In genomic region chr13:68768588-68768987, GRCm38 (mm10) we compare ENCODE assay signal across 15 mouse cellular contexts.
"Had no signal": no experiment of that assay in that cellular context is flagged by ENCODE, and none has a peak within 500 bp of the region (broad histone marks: within the 10 kb centered on the region; RNA-seq: fewer than 3 reads in every experiment).

No protein-coding gene starts in this region.

- DNase-seq: liver, embryonic 13.5 days; liver, postnatal 0 days; right cerebral cortex, postnatal 25 days; right cerebral cortex, postnatal 4 days; spleen, adult 18-20 months; thymus, adult 2 months; thymus, postnatal 25 days; thymus, postnatal 4 days had no signal

- H3K4me1 ChIP-seq: liver, embryonic 13.5 days; liver, embryonic 15.5 days; lung, embryonic 15.5 days; megakaryocyte, embryonic 14.5 days; midbrain, embryonic 13.5 days; midbrain, embryonic 15.5 days; neural tube, embryonic 12.5 days; stomach, embryonic 15.5 days had no signal

- H3K4me3 ChIP-seq: liver, embryonic 13.5 days; liver, embryonic 15.5 days; lung, embryonic 15.5 days; megakaryocyte, embryonic 14.5 days; midbrain, embryonic 13.5 days; midbrain, embryonic 15.5 days; neural tube, embryonic 12.5 days; stomach, embryonic 15.5 days had no signal
